Mouse (Mus musculus): ENCODE results near the gene Tmem269.

The Tmem269 gene

GRCm38 (mm10) chr4:119233256-119233901 lies 15.4 kb upstream of the Tmem269 start:
- DNase-seq: peak in 1 of 2 experiments; percentile 51

- DNase-seq: peak; percentile 98 to 100
Measured at GRCm38 (mm10) chr4:119232410-119233255, 14.6 kb upstream of the Tmem269 start, which contains the start of the genes AU022252 and P3h1. Gene AU022252, minus strand, starts transcription at chr4:119232712. Gene P3h1, plus strand, starts transcription at chr4:119232915.

DNA sequence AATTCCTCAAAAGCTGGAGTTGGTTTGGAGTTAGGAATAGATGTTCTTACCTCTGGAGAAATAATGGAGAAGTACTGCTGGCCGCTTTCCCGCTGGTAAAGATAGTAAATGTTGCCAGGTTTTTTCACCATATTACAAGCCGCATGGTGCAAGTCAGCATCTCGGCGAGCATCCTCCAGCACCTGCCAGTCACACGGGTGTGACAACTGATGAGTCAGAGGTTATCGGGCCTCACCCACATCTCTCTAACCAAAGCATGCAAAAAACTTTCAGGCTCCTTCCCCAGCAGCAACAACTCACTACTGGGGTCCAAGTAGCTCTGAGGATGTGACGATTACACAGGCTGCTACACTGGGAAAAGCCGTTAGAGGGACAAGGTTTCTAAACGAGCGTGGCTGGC lies 8.7 kb upstream of the Tmem269 start:
- DNase-seq: no peak

DNA sequence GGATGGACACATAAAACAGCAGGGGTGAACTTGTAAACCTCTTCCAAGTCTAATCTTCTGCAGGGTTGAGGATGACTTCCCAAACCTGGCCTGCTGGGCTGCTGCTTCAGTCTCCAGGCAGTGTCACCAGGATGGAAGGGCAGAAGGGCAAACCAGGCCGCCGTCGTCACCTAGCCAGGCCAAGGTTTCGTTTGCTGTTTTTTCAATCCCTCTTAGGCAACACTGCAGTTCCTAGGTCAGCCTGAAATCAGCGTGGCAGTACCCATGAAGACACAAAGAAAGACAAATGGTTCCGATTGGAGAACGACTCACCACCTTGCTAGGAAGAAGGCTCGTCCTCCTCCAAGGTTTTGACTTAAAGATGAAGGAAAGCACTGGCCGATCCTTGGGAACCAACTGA lies 7.7 kb upstream of the Tmem269 start:
- DNase-seq: no peak

DNA sequence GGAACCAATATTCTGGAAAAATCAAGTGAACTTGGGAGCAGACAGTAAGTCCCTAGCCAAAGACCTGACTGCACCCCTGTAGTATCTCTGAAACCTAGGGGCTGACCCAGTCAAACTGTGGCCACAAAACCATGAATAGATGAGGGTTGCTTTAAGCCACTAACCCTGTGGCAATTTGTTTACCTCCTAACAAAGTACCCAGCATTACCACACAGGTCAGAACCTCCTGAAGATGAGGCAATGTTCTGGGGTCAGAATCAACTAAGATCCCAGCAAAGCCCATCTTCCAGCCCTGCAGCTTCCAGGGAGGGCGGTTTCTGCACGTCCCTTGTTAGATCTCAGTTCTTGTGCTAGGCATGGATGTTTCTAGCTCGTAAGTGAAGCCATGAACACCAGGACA lies 6.5 kb upstream of the Tmem269 start:
- DNase-seq: no peak

DNA sequence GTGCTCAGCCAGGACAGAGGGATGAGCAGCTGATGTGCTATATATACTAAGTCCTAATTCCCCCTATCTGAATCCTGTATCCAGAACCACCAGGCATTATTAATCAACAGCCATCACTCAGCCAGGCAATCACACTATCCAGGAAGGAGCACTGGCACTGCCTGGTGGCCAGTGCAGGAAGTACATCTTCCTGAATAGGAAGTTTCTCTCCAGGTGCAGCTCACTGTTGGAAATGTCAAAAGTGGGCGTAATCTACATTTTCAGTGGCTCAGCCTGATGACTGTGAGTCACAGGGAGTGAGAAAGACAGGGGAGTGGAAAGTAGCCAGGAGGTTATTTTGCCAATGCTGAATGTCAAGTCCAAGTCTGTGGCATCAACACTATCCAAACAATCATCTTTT lies 5.7 kb upstream of the Tmem269 start:
- peak in 1 of 2 experiments; percentile 32 for DNase-seq

DNA sequence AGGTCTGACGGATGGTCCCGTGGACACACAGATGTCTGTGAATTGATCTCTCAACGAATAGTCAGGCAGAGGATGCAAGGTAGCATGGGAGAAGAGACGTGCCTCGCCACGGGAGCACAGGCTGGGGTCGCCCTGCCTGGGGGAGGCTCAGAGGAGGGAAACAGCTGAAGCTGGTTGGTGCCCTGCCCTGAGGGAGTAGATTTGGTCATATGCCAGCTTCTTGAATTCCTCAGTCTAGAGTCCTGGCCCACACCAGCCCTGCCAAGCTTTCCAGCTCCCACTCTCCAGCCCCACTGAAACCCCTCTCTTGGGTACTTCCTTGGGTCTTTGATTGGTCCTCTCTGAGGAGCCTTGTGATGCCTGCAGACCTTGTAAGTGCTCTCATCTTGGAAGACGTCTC lies 1.4 kb downstream of the Tmem269 start:
- no peak for DNase-seq

GRCm38 (mm10) chr4:119204672-119205071 lies 13.3 kb downstream of the Tmem269 start:
- peak; percentile 23 to 42 for DNase-seq

- DNase-seq: no peak
Measured at GRCm38 (mm10) chr4:119198105-119198504, 19.9 kb downstream of the Tmem269 start.

- no peak for DNase-seq
Measured at GRCm38 (mm10) chr4:119195582-119196320, 22.3 kb downstream of the Tmem269 start.

DNA sequence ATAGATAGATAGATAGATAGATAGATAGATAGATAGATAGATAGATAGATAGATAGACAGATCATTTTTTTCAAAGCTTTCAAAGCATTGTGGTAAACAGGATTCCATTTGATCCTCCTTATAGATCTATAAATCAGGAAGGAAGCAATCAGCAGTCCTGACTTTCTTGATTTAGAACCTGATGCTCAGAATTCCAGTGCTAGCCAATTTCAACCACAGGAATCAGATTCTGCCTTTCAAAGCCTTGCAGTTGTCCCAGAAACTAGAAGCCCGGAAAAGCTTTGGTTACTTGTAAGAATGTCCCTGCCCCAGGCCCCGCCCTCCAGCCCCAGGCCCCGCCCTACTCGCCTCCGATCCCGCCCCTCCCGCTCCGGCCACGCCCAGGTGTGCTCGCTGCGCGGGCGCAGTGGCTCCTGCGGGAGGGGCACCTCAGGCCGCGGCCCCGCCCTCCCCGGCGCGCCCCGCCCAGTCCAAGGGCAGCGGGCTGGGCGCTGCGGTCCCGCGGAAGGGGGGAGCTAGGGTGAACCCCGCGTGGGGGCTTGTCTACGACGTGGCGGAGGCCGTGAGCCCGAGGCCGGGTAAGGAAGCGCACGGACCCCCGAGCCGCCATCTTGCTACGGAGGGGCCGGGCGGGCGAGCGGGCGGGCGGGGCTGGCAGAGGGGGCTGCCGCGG lies 23.0 kb downstream of the Tmem269 start, which contains the start of gene Svbp:
TSS of gene Svbp (plus strand) at position 398 of the 673 bp plus-strand sequence.
- DNase-seq: peak; percentile 75 to 88

- DNase-seq: no peak
Measured at GRCm38 (mm10) chr4:119192757-119193156, 25.3 kb downstream of the Tmem269 start.

GRCm38 (mm10) chr4:119191273-119191672 lies 26.7 kb downstream of the Tmem269 start:
- DNase-seq: no peak

DNA sequence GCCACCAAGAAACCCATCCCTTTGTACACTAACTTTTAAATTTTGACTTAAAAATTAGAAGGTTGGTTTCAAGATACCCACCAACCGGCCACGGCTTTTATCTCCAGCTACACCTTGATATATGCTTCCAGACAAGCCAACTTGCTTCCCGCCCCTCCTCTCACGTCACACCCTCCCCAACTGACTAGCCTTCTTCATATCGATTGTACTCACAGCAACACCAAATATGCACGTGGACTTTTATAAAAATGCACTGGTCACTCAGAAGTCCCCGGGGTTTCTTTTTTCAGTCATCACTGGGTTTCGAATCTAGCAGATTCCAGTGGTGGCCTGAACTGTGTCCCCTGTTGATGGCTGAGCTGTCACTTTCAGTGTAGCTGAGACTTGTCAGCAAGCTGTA lies 27.4 kb downstream of the Tmem269 start:
- DNase-seq: no peak

- no peak for DNase-seq
Measured at GRCm38 (mm10) chr4:119189864-119190263, 28.2 kb downstream of the Tmem269 start, which contains the start of gene Ermap. Gene Ermap, minus strand, starts transcription at chr4:119190011.

- DNase-seq: no peak
Measured at GRCm38 (mm10) chr4:119189392-119189791, 28.6 kb downstream of the Tmem269 start.

- no peak for DNase-seq
Measured at GRCm38 (mm10) chr4:119188060-119188785, 29.8 kb downstream of the Tmem269 start.

DNA sequence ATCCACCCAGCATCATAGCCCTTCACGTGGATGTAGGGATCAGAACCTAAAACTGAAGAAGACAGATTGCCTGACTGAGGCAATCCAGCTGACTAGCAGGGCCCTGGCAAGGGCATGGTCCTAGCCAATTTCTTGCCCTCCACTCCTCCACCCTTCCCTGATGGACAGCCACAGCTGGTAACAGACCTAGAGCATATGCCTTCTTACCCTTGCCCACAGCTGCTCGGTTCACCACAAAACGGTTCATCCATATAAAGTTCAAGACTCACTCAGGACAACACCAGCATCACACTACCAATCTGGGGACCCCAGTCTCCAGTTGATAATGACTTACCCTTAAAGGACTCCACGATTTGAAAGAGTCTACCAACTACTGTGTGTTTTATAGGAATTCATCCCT lies 32.2 kb downstream of the Tmem269 start:
- DNase-seq: no peak

DNA sequence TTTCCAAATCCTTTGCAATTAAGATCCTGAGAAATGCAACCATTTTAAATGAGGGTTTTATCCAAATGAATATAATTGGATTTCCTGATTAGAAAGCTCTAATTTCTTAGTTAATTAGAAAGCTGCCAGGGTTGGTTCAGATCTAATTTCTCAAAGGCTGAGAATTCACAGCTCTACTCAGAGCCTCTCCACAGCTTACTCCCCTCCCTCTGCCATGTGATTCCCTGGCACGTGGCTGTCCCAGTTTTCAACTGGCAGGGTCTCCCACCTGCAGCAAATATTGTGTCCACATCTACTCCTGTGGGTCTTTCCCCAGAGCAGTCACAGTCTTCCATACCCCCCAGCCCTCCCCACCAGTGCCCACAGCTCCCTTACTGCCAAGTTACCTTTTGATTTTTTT lies 34.5 kb downstream of the Tmem269 start:
- DNase-seq: no peak

DNA sequence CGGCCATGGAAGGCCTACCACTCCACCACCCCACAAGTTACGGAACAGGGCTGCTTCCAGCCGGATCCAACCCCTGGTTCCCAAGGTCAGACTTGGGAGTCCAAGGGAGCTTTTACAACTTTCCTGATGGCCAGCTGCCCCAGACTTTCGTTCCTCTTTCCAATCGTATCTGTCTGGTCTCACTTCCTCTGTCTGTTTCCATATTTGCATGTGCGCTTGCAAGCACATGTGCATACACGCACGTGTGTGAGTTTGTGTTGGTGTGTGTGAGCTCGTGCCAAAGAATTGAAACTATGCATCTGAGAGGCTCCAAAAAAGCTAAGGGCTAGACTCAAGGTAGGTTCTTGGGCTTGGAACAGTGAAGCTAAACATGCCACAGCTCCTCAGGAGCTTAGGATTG lies 36.6 kb downstream of the Tmem269 start:
- no peak for DNase-seq

- no peak for DNase-seq
Measured at GRCm38 (mm10) chr4:119180133-119180707, 37.8 kb downstream of the Tmem269 start.

GRCm38 (mm10) chr4:119178331-119178730 lies 39.7 kb downstream of the Tmem269 start:
- no peak for DNase-seq

Measured in cerebellum, postnatal 36 days (tissue).